Mouse (Mus musculus) liver, embryonic 14.5 days (tissue): ENCODE results near the gene Asb10.

Source experiments
- CTCF ChIP-seq: IDR thresholded peaks from 2 replicates; pipeline ENCODE4 v1.5.1; 2016; ENCODE audit warnings: antibody characterized with exemption, low read depth, control low read depth
- EP300 ChIP-seq: IDR thresholded peaks from 2 replicates; pipeline ENCODE4 v1.6.1; 2016; ENCODE audit warnings: antibody characterized with exemption, low read depth

GRCm38 (mm10) chr5:24527780-24528179 is 13.0 kb downstream of the Asb10 start:
- no peak for TF ChIP-seq CTCF
- TF ChIP-seq EP300, result no peak
